Mouse (Mus musculus) E14TG2a.4 (cell line): ENCODE data around the gene Magohb.

ENCODE experiments used
- CTCF ChIP-seq: conservative IDR thresholded peaks from 2 replicates; pipeline ENCODE4 v1.5.1; 2014; ENCODE audit warnings: low read length
- POU5F1 ChIP-seq: IDR thresholded peaks from 2 replicates; pipeline ENCODE4 v1.6.1; 2014; ENCODE audit warnings: low read length, borderline replicate concordance

GRCm38 (mm10) chr6:131270312-131270711 is 22.7 kb downstream of the Magohb start:
- TF ChIP-seq CTCF (no peak), POU5F1 (no peak)
